Mouse (Mus musculus) fat pad, adult 2 months (tissue): ENCODE data around the gene Ccdc39.

Experiments
- DNase-seq: peaks from one replicate; pipeline ENCODE4 v3.0.0-alpha.2; 2011; ENCODE audit warnings: low read depth, low spot score; ENCODE audit errors: extremely low read depth

Ccdc39 gene

GRCm38 (mm10) chr3:33799617-33800512 lies 44.2 kb downstream of the Ccdc39 start, which contains the start of gene Ttc14:
TSS of gene Ttc14 (plus strand) at chr3:33799832.
- DNase-seq, result peak; percentile 62

DNA sequence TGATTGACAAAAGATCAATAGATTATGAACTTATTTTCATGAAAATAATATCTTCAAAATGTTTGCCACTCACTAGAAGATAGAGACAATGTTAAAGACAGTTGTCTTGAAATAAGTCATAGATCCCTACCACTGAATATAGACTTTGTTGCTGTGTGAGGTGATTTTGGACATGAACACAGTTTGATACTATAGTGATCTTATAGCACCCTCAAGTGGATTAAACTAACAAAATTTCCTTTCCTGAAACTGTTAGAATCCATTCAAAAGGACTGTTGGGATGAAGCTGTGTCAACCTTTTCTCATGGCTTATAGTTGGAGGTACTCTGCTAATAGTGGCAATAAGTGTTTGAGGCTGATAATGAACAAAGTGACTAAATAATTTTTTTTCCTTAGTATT lies 53.1 kb downstream of the Ccdc39 start:
- DNase-seq, result no peak
